Mouse (Mus musculus) liver, adult 2 months (tissue): ENCODE data around the gene Ppp1r14a.

ENCODE experiments used
- CTCF ChIP-seq: fragments of 200-500 bp; IDR thresholded peaks from 2 replicates; pipeline ENCODE4 v1.5.1; 2011; ENCODE audit warnings: low read depth, low read length, control low read depth
- POLR2A ChIP-seq: fragments of 200-500 bp; IDR thresholded peaks from 2 replicates; pipeline ENCODE4 v1.6.1; 2011; ENCODE audit warnings: low read length, control low read depth; ENCODE audit not compliant: insufficient read depth; ENCODE audit errors: extremely low read depth

DNA sequence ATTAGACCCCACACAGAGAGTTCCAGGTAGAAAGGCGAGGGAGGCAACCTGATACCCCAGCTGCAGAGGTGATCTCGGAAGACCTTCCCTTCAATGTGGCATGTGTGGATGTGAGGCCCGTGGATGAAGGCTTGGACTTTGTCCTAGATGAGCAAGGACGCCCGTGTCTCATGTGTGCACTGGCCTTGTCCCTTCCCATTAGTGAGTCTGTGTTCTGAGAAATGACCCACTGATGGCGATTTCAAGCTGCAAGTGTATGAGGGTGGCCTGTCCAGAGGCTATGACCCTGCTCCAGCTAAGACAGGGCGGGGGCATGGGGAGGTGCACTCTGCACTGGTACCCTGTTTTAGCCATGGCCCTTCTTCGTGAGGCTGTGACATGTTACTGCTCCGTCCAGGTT, 51.1 kb downstream of the Ppp1r14a start:
- TF ChIP-seq CTCF: no peak
- TF ChIP-seq POLR2A: no peak
